Mouse (Mus musculus) liver, embryonic 14.5 days (tissue): Measurements from ENCODE around the gene Hnf1a. TPM values are rescaled to one million over a fixed set of nuclear protein-coding genes. Genes with fewer than 3 reads are reported as not detected.
A peak's percentile ranks its signal among the peaks of the same experiment; 100 is the strongest.
"Not testable (repeated sequence)": the region's sequence is repeated elsewhere in the genome, so short reads cannot be mapped to it uniquely, and the experiment has no call there.

Experiments
- ATAC-seq: fragments of 200-750 bp; cut with Nextera tagmentation; 2 replicates; pipeline ENCODE4 v1.8.0; 2017; ENCODE audit warnings: moderate number of reproducible peaks, mild to moderate bottlenecking, moderate library complexity; ENCODE audit not compliant: insufficient read depth
- DNase-seq, 3 experiments: peaks; one replicate each; pipeline ENCODE4 v3.0.0-alpha.2; 2012 to 2013; ENCODE audit warnings: low read depth in 3 of 3, low spot score in 3 of 3
- H3K27ac ChIP-seq: fragments of 300-500 bp; sonication (generic); 2 replicates; pipeline ENCODE4 v1.5.1; 2014; ENCODE audit warnings: moderate library complexity, mild to moderate bottlenecking, control low read depth, inconsistent platforms
- H3K27me3 ChIP-seq: fragments of 300-500 bp; sonication (generic); 2 replicates; pipeline ENCODE4 v1.6.1; 2014; ENCODE audit warnings: mild to moderate bottlenecking, low read length, moderate library complexity; ENCODE audit not compliant: control insufficient read depth, insufficient read depth
- H3K36me3 ChIP-seq: fragments of 300-500 bp; sonication (generic); replicated peaks from 2 replicates; pipeline ENCODE4 v1.6.1; 2014; ENCODE audit warnings: low read depth; ENCODE audit not compliant: control insufficient read depth, insufficient read depth
- H3K4me1 ChIP-seq, 2 experiments: fragments of 200-500 bp in 1 of 2; fragments of 300-500 bp in 1 of 2; sonication (generic) in 1 of 2; replicated peaks; 2 replicates each; pipeline ENCODE4 v1.6.1; 2012 to 2014; ENCODE audit warnings: antibody characterized with exemption in 1 of 2, inconsistent platforms in 1 of 2, low read length in 1 of 2; ENCODE audit not compliant: control insufficient read depth in 2 of 2, insufficient read depth in 2 of 2
- H3K4me2 ChIP-seq: fragments of 300-500 bp; sonication (generic); 2 replicates; pipeline ENCODE4 v1.6.1; 2014; ENCODE audit warnings: low read depth, mild to moderate bottlenecking, control low read depth, moderate library complexity
- H3K4me3 ChIP-seq, 2 experiments: fragments of 200-500 bp in 1 of 2; fragments of 300-500 bp in 1 of 2; sonication (generic) in 1 of 2; 2 replicates each; pipeline ENCODE4 v1.5.1; 2012 to 2014; ENCODE audit warnings: low read depth in 2 of 2, low read length in 2 of 2, mild to moderate bottlenecking in 2 of 2, control low read depth in 1 of 2, inconsistent platforms in 1 of 2, moderate library complexity in 1 of 2; ENCODE audit not compliant: insufficient read depth in 1 of 2
- H3K9ac ChIP-seq: fragments of 300-500 bp; sonication (generic); replicated peaks from 2 replicates; pipeline ENCODE4 v1.6.1; 2014; ENCODE audit warnings: mild to moderate bottlenecking, control low read depth, moderate library complexity
- H3K9me3 ChIP-seq: fragments of 300-500 bp; sonication (generic); 2 replicates; pipeline ENCODE4 v1.6.1; 2016; ENCODE audit warnings: low read length, mixed read lengths; ENCODE audit not compliant: control insufficient read depth
- CTCF ChIP-seq: IDR thresholded peaks from 2 replicates; pipeline ENCODE4 v1.5.1; 2016; ENCODE audit warnings: antibody characterized with exemption, low read depth, control low read depth
- EP300 ChIP-seq: IDR thresholded peaks from 2 replicates; pipeline ENCODE4 v1.6.1; 2016; ENCODE audit warnings: antibody characterized with exemption, low read depth
- WGBS: fragments of 180-500 bp; shearing (Covaris S2); extraction: QIAGEN DNeasy Blood & Tissue Kit; methylation state at CpG from one replicate; pipeline ENCODE4 v1.1.7; 2014; ENCODE audit not compliant: insufficient replicate concordance; 5-methylcytosine and 5-hydroxymethylcytosine counted together
- polyA plus RNA-seq, 2 experiments: library from polyadenylated mRNA; depleted of rRNA in 1 of 2; stranded (reverse) in 1 of 2; unstranded in 1 of 2; fragments of >200 nt; fragmentation: Nextera tagmentation in 1 of 2; extraction: Ambion mirVana in 1 of 2; gene quantifications; 2 replicates each; pipeline versions ENCODE4 v1.2.1 to v1.2.3; 2012 to 2014

The Hnf1a gene
- polyA plus RNA-seq, 2 experiments = 1.2 to 1.5 TPM

- Histone ChIP-seq H3K27ac (peak within 1 kb of the TSS; percentile 18), H3K4me1 (peaks cover 4 to 5% of the 10 kb centered on the region in 2 experiments), H3K9me3 (no peaks in the 10 kb centered on the region), H3K27me3 (no peaks in the 10 kb centered on the region), H3K36me3 (peaks cover 6% of the 10 kb centered on the region), H3K9ac (peak within 1 kb of the TSS; percentile 84), H3K4me2 (peak within 1 kb of the TSS; percentile 79), H3K4me3 (peak within 1 kb of the TSS; percentile 84 to 96)
- TF ChIP-seq EP300 = no peak
- peak; percentile 47 for TF ChIP-seq CTCF
- peak; percentile 78 to 82 (median 79) for DNase-seq
- peak; percentile 90 for ATAC-seq
- WGBS = 2% methylated on average over 39 of the region's 39 CpGs
Observed at GRCm38 (mm10) chr5:114942074-114942765, 28.7 kb downstream of the Hnf1a start, which contains the start of gene 2210016L21Rik. 2210016L21Rik (plus strand) TSS chr5:114942158.

- not testable (repeated sequence) for H3K27ac ChIP-seq, H3K9me3 ChIP-seq, H3K4me1 ChIP-seq, DNase-seq, ATAC-seq, H3K9ac ChIP-seq, H3K4me3 ChIP-seq, H3K36me3 ChIP-seq, H3K27me3 ChIP-seq
- TF ChIP-seq CTCF = peak; percentile 36; the same call in 1 of the 2 replicates
- 37% methylated on average over 3 of the region's 3 CpGs for WGBS
- H3K4me2 ChIP-seq = peak overlapping the region; percentile 79
Observed at GRCm38 (mm10) chr5:114941138-114941537, 29.8 kb downstream of the Hnf1a start.

- Histone ChIP-seq H3K9me3 (no peaks in the 10 kb centered on the region), H3K4me3 (no peak overlapping the region), H3K36me3 (no peaks in the 10 kb centered on the region), H3K27me3 (no peaks in the 10 kb centered on the region), H3K27ac (no peak overlapping the region), H3K4me2 (no peak overlapping the region), H3K9ac (no peak overlapping the region), H3K4me1 (no peaks in the 10 kb centered on the region)
- ATAC-seq (no peak), DNase-seq (no peak)
- 25% methylated on average over 3 of the region's 3 CpGs for WGBS
- TF ChIP-seq EP300 = no peak
- no peak for TF ChIP-seq CTCF
Observed at GRCm38 (mm10) chr5:114935838-114936237, 35.1 kb downstream of the Hnf1a start.

GRCm38 (mm10) chr5:114933206-114933605 lies 37.7 kb downstream of the Hnf1a start:
- H3K27ac ChIP-seq = no peak overlapping the region
- no peak overlapping the region for H3K9ac ChIP-seq
- no peak overlapping the region for H3K4me2 ChIP-seq
- H3K36me3 ChIP-seq = no peaks in the 10 kb centered on the region
- TF ChIP-seq CTCF (no peak), EP300 (no peak)
- H3K27me3 ChIP-seq = no peaks in the 10 kb centered on the region
- DNase-seq = no peak
- H3K9me3 ChIP-seq = no peaks in the 10 kb centered on the region
- no peak for ATAC-seq
- no peaks in the 10 kb centered on the region for H3K4me1 ChIP-seq
- WGBS = 65% methylated on average over 8 of the region's 8 CpGs
- H3K4me3 ChIP-seq = no peak overlapping the region

- no peaks in the 10 kb centered on the region for H3K9me3 ChIP-seq
- H3K9ac ChIP-seq = no peak overlapping the region
- H3K27me3 ChIP-seq = no peaks in the 10 kb centered on the region
- no peak overlapping the region for H3K4me2 ChIP-seq
- WGBS = 42% methylated on average over 5 of the region's 5 CpGs
- no peak overlapping the region for H3K27ac ChIP-seq
- TF ChIP-seq CTCF = no peak
- TF ChIP-seq EP300 = no peak
- DNase-seq (no peak), ATAC-seq (no peak)
- H3K4me3 ChIP-seq = no peak overlapping the region
- no peaks in the 10 kb centered on the region for H3K36me3 ChIP-seq
- no peaks in the 10 kb centered on the region for H3K4me1 ChIP-seq
Observed at GRCm38 (mm10) chr5:114931626-114932025, 39.3 kb downstream of the Hnf1a start.
